Mouse (Mus musculus): Measurements from ENCODE around the gene Hnrnpl. TPM values are rescaled to one million over a fixed set of nuclear protein-coding genes. Genes with fewer than 3 reads are reported as not detected.

Gene Hnrnpl
- total RNA-seq, 2 experiments from 2014 or later, result 437 to 619 TPM

DNA sequence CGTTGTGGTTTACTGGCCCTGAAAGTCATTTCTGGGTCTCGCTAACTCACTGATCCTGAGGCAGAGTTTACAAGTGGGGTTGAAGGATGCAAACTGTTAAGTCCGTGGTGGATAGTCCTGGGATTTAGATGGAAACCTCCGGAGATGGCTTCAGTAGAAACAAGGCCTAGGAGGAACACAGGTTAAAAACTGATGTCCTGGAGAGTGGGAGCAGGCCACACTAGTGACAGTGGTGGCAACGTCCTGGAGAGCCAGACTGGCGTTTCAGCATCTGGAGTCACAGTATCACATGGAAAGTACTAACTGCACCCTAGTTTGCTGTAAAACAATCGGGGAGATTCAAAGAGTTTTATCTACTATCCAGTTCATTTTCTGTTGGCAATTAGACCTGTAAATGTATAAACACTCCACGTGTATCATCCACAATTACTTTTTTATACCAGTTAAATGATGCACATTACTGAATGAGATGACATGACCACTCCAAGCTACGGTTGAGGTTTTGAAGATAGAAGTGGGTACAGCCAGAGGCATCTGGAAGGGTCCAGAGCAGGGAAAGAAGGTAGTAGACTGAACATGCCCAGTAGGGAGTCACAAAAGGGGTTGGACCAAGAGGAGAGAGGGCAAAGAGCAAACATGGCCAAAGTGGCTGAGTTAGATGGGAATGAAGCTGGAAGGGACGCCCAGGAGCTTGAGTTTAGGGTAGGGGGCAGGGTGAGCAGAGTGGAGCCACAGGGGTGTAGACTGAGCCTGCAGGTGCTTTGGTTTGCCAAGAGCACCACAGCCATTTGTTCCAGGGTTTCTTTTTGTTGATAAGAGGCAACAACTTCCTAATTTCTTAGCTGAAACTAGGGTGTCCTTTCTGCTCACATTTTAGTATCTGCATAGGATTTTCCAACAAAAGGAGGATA is 14.9 kb downstream of the Hnrnpl start:
- ATAC-seq (replicated peaks; ENCODE audit: low FRiP score, low TSS enrichment, poor library complexity, severe bottlenecking), result no peak

DNA sequence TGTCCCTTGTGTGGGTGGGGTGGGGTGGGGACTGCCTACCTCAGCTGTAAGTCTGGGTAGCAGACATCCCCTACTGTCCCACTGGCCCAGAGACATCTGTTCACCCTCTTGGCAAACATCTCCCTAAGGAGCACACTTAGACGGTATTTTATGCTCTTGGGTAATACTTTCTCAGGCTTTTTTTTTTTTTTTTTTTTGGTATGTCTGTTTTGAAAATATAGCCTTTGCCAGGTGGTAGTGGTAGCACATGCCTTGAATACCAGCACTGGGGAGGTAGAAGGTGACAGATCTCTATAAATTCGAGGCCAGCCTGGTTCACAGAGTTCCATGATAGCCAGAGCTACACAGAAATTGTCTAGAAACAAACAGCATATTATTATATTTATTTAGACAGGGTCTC is 15.6 kb downstream of the Hnrnpl start:
- ATAC-seq (replicated peaks; ENCODE audit: low FRiP score, low TSS enrichment, poor library complexity, severe bottlenecking), result no peak

DNA sequence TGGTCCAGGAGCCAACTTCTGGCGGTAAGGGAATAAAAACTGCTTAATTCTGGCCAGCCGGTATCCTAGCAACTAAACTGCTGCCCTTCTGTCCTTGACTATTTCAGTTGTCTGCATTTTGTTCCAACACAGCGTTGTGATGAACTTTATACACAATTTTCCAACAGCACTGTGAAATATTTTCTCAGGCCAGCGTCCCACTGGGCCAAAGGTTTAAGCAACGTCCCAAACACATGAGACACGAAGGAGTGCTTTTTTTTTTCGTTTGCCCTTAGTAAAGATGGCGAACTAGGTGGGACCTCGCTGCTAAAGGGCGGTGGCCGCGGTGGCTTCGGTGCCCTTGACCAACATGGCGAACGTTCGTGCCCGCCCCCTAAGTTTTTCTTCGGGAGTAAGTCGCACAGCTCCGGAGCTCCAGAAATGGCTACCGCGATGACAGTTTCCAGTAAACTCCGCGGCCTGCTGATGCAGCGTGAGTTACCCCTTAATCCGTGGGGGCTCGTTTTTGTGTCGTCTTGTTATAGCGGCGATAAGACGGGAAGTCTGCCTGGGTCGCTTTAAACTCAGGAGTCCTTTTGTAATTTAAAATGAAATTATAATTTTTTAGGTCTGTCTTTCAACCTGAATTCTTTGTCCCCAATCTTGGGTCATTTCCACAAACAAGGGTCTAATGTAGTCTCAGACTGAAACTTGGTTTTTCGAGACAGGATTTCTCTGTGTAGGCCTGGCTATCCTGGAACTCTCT is 16.8 kb downstream of the Hnrnpl start, which contains the start of gene Ech1:
Ech1 (plus strand) TSS at position 277 of the 745 bp plus-strand sequence.
- peak; percentile 78 for ATAC-seq (replicated peaks; ENCODE audit: low FRiP score, low TSS enrichment, poor library complexity, severe bottlenecking)

DNA sequence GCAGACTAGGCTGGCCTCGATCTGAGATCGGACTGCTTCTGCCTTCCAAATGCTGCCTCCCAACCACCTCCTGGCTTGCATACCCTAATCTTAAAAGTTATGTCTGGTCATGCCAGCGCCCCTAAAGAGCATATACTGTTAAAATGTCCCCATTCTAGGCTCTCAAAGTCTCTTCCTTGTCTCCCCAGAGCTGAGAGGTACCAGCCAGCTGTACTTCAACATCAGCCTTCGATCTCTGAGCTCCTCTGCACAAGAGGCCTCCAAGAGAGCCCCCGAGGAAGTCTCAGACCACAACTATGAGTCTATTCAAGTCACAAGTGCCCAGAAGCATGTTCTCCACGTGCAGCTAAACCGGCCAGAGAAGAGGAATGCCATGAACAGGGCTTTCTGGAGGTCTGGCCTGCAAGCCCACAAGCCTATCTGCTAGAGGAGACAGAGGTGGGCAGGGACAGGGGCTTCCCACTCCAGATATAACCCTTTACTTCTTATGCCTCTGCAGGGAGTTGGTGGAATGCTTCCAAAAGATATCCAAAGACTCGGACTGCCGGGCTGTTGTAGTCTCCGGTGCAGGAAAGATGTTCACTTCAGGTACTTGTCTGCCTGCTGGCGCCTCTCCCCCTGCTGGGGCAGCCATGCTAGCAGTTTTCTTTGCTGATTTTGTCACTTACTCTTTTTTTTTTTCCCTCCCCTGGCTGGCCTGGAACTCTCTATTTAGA is 17.5 kb downstream of the Hnrnpl start:
- 0 out of 2 replicates have a peak, but pooled peaks have one; percentile 15 for ATAC-seq (replicated peaks; ENCODE audit: low FRiP score, low TSS enrichment, poor library complexity, severe bottlenecking)

DNA sequence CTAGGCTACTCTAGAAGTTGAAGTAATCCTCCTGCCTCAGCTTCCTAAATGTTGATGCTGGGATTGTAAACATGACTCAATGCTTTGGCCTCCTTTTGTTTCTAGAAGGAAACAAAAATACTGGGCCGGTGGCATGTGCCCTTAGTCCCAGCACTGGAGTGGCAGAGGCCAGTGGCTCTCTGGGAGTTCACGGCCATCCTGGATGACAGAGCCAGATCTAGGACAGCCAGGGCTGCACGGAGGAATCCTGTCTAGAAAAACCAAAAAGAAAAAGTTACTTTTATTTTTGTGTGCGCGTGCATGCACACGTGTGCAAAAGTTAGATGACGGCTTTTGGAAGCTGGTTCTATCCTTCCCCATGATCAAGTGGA is 18.0 kb downstream of the Hnrnpl start:
- ATAC-seq (replicated peaks; ENCODE audit: low FRiP score, low TSS enrichment, poor library complexity, severe bottlenecking), result no peak

DNA sequence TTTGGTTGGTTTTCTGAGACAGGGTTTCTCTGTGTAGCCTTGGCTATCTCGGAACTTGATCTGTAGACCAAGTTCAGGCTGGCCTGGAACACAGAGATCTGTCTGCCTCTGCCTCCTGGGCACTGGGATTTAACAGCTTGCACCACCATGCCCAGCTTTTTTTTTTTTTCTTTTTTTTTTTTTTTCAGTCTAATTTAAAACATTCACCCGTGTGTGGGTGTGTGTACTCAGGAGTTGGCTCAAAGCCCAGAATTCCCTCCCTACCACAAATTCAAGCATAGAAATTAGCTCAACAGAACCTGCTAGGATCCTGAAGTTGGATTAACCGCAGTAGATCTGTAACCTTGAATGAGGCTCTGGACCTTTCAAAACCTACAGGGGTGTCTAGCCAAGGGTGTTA is 19.0 kb downstream of the Hnrnpl start:
- ATAC-seq (replicated peaks; ENCODE audit: low FRiP score, low TSS enrichment, poor library complexity, severe bottlenecking), result no peak

DNA sequence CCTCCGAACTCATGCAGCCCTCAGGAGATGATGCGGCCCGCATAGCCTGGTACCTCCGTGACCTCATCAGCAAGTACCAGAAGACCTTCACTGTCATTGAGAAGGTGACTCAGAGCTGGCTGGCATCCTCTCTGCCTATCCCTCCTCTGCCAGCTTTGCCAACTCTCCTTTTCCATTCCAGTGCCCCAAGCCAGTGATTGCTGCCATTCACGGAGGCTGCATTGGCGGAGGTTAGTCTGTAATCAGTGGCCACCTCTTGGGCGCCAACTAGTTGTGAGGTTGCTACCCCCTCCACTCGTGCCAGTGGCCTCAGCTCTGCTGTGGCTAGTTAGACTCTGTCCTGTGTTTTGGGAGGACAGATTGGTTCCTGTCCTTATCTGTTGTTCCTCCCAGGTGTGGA is 21.5 kb downstream of the Hnrnpl start:
- no peak for ATAC-seq (replicated peaks; ENCODE audit: low FRiP score, low TSS enrichment, poor library complexity, severe bottlenecking)

DNA sequence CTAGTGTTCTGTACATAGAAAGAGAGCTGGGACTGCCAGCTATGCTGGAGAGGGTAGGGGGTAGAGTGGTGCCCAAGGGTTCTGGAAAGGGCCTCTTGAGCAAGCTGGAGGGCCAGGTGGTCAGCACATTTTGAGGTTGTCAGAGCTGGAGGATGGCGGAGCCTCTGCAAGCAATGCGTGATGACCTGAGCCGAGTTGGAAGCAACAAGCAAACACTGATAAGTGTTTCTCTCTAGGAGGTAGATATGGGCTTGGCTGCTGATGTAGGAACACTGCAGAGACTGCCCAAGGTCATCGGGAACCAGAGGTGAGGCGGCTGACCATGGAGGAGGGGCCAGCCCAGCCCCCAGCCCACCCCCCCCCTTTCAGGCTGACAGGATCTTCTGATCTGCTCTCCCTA is 22.6 kb downstream of the Hnrnpl start:
- ATAC-seq (replicated peaks; ENCODE audit: low FRiP score, low TSS enrichment, poor library complexity, severe bottlenecking), result no peak

DNA sequence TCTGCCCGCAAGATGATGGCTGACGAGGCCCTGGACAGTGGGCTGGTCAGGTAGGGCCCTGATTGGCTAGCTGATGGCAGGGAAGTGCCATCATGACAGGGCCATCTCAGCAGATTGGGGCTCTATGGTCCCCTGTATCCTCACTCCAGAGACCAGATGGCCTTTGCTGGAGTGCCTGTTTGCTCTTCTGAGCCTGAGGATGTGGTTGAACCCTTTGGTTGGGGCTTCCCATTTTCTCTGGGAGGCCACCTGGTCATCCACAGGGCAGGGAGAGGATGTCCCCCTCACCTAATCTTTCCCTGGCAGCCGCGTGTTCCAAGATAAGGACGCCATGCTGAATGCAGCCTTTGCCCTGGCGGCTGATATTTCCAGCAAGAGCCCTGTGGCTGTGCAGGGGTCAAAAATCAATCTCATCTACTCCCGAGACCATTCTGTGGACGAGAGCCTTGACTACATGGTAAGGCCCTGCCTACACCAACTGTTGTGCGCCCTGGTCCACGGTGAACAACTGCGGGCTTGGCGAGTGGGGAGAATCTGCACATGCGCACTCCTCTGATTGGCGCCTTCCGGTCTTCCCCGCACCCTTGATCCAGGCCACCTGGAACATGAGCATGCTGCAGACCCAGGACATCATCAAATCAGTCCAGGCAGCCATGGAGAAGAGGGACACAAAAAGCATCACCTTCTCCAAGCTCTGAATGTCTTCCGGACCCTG is 23.2 kb downstream of the Hnrnpl start:
- peak; percentile 44 for ATAC-seq (replicated peaks; ENCODE audit: low FRiP score, low TSS enrichment, poor library complexity, severe bottlenecking)

DNA sequence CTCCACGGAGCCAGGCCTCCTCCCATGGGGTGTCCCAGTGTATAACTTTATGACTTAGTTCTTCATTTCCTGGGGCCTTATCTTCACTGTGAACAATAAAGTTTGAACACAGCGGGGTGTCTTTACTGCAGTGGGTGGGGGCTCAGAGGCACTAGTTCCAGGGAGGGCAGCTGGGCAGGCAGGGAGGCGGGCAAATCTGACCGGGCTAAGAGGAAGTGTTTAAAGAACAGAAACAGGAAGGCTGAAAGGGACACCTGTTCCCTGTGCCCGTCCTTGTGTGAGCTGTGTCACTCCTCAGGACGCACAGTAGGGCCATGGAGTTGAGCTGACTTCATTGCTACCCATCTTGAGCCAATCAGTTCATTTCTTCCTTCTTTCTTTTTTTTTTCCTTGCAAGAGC is 23.8 kb downstream of the Hnrnpl start:
- ATAC-seq (replicated peaks; ENCODE audit: low FRiP score, low TSS enrichment, poor library complexity, severe bottlenecking), result no peak

DNA sequence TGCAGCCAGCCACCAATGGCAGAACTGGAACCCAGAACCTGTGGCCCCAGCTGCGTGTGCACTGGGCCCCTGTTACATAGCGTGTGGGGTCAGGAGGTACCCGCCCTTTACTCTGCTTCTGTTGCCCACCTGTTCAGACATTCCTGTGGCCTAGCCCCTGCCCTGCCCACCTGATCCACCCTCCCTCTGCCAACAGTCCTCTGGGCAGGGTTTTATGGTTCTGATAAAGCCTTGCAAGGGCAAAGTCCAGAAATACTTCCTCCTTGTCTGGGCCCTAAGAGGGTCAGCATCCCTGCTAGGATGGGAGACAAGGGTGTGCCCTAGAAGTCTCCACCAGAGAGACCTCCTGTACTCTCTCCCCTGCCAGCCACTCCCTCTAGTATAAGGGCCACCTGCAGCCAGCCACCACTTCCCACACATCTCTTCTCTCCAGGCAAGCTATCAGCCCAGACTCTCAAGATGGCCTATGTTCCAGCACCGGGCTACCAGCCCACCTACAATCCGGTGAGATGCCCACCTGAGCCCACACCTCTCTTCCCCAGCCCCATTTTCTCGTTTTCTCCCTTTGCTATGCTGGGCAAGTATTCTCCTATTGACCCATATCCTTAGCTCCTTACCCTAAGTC is 25.5 kb downstream of the Hnrnpl start, which contains the start of gene Lgals4:
Lgals4 (plus strand) TSS at position 132 of the 625 bp plus-strand sequence.
- ATAC-seq (replicated peaks; ENCODE audit: low FRiP score, low TSS enrichment, poor library complexity, severe bottlenecking), result no peak

DNA sequence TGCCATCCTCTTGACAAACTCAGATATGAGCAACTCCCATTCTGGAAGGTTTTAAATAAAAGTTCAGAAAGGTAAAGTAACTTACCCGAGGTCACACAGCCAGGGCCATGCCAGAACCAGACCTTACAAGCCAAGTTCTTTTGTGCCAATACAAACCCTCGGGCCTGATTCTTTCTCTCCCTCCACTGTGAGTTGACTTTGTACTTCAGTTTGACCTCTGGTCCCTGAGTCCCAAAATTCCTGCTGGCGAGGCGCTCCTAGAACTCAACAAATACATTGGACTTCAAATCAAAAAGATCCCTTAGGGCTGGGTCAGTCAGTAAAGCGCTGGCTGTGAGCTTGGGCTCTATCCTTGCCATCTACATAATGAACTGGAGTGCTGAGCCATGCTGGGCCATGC is 28.6 kb downstream of the Hnrnpl start:
- ATAC-seq (replicated peaks; ENCODE audit: low FRiP score, low TSS enrichment, poor library complexity, severe bottlenecking), result no peak

DNA sequence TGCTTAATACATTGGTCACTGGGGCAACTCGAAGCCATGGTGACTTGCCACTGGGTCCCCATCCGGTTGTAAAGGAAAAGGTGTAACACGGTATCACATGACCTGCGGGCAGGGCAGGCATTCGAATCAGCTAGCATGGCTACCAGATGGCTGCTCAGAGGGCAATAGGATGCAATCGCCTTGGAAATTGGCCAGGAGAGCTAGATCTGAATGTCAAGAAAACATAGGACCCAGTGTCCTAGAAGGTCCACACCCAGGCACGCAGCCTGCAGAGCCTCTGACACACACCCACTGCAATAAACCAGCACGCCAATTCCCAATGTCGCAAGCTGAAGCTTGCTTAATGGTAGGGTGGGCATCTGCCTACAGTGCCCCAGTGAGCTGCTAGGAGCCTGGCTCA is 30.0 kb downstream of the Hnrnpl start:
- ATAC-seq (replicated peaks; ENCODE audit: low FRiP score, low TSS enrichment, poor library complexity, severe bottlenecking), result no peak

DNA sequence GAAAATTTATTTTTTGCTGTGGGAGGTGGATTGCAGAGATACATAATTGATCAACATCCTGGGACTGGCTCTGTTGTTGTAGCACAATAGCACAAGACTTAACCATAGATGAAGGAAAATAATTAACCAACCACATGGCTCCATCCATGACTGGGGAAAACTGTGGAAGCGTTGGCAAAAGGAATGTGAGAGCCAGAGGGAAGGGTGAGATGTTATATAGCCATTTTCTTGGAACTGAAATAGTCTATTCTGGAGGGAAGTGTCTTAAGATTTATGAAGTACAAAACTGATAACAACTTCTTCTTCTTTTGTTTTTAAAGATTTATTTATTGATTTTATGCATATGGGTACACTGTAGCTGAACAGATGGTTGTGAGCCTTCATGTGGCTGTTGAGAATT is 38.9 kb downstream of the Hnrnpl start:
- ATAC-seq (replicated peaks; ENCODE audit: low FRiP score, low TSS enrichment, poor library complexity, severe bottlenecking), result no peak

DNA sequence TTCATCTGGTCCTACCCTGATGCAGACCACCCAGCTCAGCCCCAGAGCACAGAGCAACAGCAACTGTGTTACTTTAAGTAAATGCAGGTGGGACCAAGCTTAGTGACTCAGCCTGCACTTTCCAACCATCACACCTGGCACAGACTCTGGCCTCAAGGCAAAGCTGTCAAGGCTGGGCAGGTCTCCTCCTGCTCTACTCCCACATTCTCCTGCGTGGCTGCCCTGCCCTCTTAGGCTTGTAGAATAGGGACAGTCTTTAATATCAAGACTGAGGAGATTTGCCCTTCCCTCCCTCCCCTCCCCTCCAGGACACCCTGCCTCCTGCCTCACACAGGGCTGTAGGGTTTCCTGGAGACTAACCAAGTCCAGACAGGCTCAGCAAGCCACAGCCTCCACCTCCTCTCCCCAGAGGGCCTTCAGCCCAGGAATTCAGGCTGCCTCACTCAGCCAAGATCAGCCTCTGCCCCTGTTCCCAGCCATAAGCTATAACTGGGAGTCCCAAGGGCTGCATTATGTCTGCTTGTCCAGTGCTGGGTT is 41.4 kb downstream of the Hnrnpl start:
- ATAC-seq (replicated peaks; ENCODE audit: low FRiP score, low TSS enrichment, poor library complexity, severe bottlenecking), result no peak

DNA sequence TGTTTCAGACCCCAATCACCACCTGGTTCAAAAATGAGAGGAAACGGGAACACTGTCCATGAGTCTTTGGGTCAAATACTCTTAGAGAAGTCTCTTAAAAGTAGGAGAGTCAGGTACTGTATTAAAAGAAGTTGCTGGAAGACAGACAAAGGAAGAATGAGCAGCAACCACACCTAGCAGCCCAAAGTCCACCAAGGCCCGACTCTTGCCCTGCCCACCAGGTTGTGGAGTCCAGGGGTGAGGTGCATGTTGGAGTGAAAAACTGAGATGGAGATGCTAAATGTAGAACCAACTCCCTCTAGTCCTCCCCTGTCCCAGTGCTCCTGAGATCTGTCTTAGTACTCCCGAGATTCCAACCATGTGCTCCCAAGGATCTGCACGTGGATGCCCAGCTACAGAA is 42.3 kb downstream of the Hnrnpl start:
- no peak for ATAC-seq (replicated peaks; ENCODE audit: low FRiP score, low TSS enrichment, poor library complexity, severe bottlenecking)

DNA sequence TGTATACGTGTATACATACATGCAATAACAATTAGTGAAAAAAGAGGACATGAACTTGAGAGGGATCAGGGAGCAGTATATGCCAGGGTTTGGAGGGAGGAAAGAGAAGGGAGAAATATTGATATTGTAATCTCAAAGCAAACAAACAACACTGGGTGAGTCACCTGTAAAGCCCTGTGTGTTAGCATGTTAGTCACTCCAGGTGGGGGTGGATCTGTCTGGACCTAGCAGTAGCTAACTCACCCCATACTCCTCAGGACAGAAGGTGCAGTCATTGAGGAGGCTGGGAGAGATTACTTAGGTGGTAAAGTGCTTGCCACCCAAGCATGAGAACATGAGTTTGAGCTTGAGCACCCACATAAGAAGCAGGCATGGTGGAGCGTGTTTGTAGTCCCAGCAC is 51.6 kb downstream of the Hnrnpl start:
- ATAC-seq (replicated peaks; ENCODE audit: low FRiP score, low TSS enrichment, poor library complexity, severe bottlenecking), result no peak

DNA sequence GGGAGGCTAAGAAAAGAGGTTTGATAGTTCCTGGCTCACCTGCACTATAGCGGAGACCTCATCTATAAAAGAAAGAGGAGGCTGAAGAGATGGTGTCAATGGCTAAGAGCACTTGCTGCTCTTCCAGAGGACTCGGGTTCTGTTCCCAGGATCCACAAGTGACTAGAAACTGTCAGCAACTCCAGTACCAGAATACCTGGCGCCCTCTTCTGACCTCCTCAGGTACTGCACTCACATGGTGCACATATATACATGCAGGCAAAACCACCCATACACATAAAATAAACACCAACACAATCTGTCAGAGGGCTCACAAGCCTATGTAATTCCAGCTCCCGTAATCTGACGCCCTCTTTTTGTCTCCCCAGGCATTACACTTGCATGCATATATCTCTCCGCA is 52.6 kb downstream of the Hnrnpl start:
- ATAC-seq (replicated peaks; ENCODE audit: low FRiP score, low TSS enrichment, poor library complexity, severe bottlenecking), result no peak

Measured in megakaryocyte-erythroid progenitor cell, adult 5-6 weeks (primary cell).